Mouse (Mus musculus) testis, adult 2 months (tissue): ENCODE measurements around the gene Gm20388. TPM values are rescaled to one million over a fixed set of nuclear protein-coding genes. Genes with fewer than 3 reads are reported as not detected.

Experiments used
- H3K27ac ChIP-seq: fragments of 200-500 bp; 2 replicates; pipeline ENCODE4 v1.5.1; 2012; ENCODE audit warnings: low read depth, low read length; ENCODE audit not compliant: control insufficient read depth, insufficient read depth
- H3K27me3 ChIP-seq: fragments of 200-500 bp; 2 replicates; pipeline ENCODE4 v1.6.1; 2012; ENCODE audit warnings: mild to moderate bottlenecking, low read length, moderate library complexity; ENCODE audit not compliant: control insufficient read depth, insufficient read depth
- H3K36me3 ChIP-seq: fragments of 200-500 bp; 2 replicates; pipeline ENCODE4 v1.6.1; 2012; ENCODE audit warnings: mild to moderate bottlenecking, low read length; ENCODE audit not compliant: control insufficient read depth, insufficient read depth
- H3K4me1 ChIP-seq: fragments of 200-500 bp; 2 replicates; pipeline ENCODE4 v1.6.1; 2012; ENCODE audit warnings: low read length; ENCODE audit not compliant: control insufficient read depth, insufficient read depth
- H3K4me3 ChIP-seq: fragments of 200-500 bp; 2 replicates; pipeline ENCODE4 v1.5.1; 2012; ENCODE audit warnings: low read depth, mild to moderate bottlenecking, low read length, moderate library complexity, mixed read lengths; ENCODE audit not compliant: control insufficient read depth
- CTCF ChIP-seq: fragments of 200-500 bp; IDR thresholded peaks from 2 replicates; pipeline ENCODE4 v1.5.1; 2012; ENCODE audit warnings: low read depth, mild to moderate bottlenecking, inconsistent platforms, low read length, moderate library complexity; ENCODE audit not compliant: control insufficient read depth, insufficient read depth, insufficient replicate concordance
- POLR2A ChIP-seq: fragments of 200-500 bp; IDR thresholded peaks from 2 replicates; pipeline ENCODE4 v1.6.1; 2012; ENCODE audit warnings: low read depth, mild to moderate bottlenecking, inconsistent platforms, low read length, moderate library complexity; ENCODE audit not compliant: control insufficient read depth
- polyA plus RNA-seq: library from polyadenylated mRNA; depleted of rRNA; stranded (reverse); fragments of >200 nt; gene quantifications from 2 replicates; pipeline ENCODE4 v1.2.3, GENCODE M21; 2012

Gene Gm20388
- polyA plus RNA-seq, 1 experiment = 5.6 TPM

DNA sequence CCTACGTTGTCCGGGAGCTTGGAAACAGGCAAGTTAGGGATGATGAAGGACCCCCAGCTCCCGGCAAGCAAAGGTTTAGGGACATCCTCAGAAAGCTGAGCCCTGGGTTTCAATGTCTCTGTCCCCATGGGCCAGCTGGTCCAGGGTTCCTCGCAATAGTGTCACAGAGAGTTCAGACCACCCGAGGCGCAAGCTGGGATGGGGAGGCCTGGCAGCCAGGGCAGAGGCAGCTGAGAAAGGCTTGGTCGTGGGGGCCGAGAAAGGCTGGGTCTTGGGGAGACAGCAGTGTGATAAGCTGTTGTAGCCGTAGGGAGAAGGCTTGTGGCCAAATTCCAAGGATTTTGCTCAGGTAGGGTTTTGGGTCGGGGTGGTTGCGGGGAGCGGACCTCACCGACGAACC lies 949.2 kb downstream of the Gm20388 start:
- no peaks in the 10 kb centered on the region for H3K36me3 ChIP-seq
- no peaks in the 10 kb centered on the region for H3K27me3 ChIP-seq
- no peak overlapping the region for H3K27ac ChIP-seq
- no peak overlapping the region for H3K4me3 ChIP-seq
- no peak for TF ChIP-seq CTCF
- no peak for TF ChIP-seq POLR2A
- H3K4me1 ChIP-seq = peaks cover 7% of the 10 kb centered on the region; the same call in 1 of the 2 replicates

DNA sequence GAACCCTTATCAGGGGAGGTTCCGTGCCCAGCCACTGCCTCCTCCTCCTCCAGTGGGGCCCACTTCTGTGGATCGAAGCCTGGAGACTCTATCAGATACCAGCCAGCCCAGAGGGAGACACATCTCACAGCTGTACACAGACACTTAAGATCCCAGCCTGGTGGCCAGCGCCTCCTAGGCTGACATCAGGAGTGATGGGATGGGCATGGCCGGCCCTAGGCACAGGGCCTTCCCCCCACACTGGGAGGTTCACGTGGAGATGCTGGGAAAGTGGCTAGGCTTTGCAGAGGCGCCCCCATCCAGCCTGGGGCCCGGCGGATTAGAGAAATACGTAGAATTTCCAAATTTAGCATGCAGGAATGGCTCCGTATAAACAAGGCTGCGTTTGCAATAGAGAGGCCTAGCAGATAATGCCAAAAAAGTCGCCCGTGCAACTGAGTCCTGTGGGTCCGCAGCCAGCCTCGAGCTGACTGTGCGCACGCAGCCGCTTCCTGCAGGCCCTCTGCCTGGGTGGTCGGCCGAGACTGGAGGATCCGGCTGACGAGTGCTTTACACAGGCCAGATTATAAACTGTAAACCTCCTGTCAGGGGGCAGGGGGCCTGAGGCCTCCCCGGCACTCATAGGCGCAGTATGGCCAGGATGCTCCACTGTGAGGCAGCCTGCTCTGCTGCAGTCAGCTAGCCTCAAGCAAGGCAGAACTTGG lies 949.9 kb downstream of the Gm20388 start:
- no peaks in the 10 kb centered on the region for H3K36me3 ChIP-seq
- H3K4me1 ChIP-seq = peaks cover 7% of the 10 kb centered on the region; the same call in 1 of the 2 replicates
- no peaks in the 10 kb centered on the region for H3K27me3 ChIP-seq
- no peak for TF ChIP-seq CTCF
- no peak for TF ChIP-seq POLR2A
- H3K4me3 ChIP-seq = no peak overlapping the region
- H3K27ac ChIP-seq = no peak overlapping the region

DNA sequence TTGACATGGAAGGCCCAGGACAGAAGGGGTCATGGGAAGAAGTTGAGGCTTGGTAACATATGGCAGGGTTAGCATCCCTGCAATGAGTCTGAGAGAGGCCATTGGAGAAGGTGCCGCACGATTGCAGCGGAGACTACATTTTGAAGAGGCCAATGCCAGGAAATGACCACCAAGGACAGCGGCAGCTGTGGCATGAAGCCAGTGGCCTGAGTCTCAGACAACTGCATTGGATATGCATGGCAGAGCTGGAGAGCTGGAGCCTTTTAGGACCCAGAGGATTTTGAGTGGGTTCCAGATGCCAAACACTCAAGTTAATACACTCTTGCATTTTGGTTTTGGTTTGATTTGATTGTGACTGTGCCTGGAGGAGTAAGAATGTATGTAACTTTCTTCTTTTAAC lies 953.0 kb downstream of the Gm20388 start:
- Histone ChIP-seq H3K4me1 (peaks cover 7% of the 10 kb centered on the region; the same call in 1 of the 2 replicates), H3K36me3 (no peaks in the 10 kb centered on the region), H3K27ac (no peak overlapping the region), H3K4me3 (no peak overlapping the region), H3K27me3 (no peaks in the 10 kb centered on the region)
- no peak for TF ChIP-seq CTCF
- TF ChIP-seq POLR2A = no peak

DNA sequence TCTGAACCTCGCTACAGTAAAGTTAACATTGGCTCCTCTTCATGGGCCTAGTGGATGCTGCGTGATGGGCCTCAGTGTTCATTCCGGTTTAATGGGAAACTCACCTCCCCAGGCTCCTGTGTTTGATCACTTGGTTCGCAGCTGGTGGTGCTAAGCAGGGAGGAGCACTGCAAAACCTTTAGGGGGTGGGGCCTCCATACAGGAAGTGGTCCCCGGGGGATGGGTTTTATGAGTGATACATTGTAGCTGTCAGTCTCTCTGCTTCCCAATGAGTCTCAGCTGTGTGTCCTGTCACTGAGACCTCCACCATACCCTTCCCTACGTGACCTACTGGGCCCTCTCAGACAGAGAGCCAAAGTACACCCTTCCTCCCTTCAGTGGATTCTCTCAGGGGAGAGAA lies 956.7 kb downstream of the Gm20388 start:
- no peak for TF ChIP-seq POLR2A
- no peak for TF ChIP-seq CTCF
- peaks cover 2% of the 10 kb centered on the region; the same call in 1 of the 2 replicates for H3K4me1 ChIP-seq
- no peaks in the 10 kb centered on the region for H3K36me3 ChIP-seq
- H3K27me3 ChIP-seq = no peaks in the 10 kb centered on the region
- no peak overlapping the region for H3K27ac ChIP-seq
- no peak overlapping the region for H3K4me3 ChIP-seq

DNA sequence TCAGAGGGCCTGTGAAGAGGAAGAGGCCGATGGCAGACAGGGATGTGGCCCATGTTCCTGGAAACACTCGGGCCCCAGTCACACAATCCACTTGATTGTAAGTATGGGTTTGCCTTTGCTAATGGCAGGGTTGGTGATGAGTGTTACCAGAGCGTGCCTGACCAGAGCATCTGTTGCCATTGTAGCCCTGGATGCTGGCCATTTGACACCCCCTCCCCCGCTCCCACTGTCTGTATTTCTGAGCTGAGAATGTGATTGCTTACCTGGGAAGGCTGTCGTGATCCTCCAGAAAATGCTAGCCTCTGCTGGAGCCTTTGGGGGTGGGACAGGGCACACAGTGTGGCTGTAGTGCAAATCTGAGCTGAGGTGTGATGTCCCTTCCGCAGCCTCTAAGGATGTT lies 962.0 kb downstream of the Gm20388 start:
- Histone ChIP-seq H3K4me1 (no peaks in the 10 kb centered on the region; the same call in 1 of the 2 replicates), H3K36me3 (no peaks in the 10 kb centered on the region), H3K4me3 (no peak overlapping the region), H3K27me3 (no peaks in the 10 kb centered on the region), H3K27ac (no peak overlapping the region)
- TF ChIP-seq POLR2A (no peak), CTCF (no peak)

DNA sequence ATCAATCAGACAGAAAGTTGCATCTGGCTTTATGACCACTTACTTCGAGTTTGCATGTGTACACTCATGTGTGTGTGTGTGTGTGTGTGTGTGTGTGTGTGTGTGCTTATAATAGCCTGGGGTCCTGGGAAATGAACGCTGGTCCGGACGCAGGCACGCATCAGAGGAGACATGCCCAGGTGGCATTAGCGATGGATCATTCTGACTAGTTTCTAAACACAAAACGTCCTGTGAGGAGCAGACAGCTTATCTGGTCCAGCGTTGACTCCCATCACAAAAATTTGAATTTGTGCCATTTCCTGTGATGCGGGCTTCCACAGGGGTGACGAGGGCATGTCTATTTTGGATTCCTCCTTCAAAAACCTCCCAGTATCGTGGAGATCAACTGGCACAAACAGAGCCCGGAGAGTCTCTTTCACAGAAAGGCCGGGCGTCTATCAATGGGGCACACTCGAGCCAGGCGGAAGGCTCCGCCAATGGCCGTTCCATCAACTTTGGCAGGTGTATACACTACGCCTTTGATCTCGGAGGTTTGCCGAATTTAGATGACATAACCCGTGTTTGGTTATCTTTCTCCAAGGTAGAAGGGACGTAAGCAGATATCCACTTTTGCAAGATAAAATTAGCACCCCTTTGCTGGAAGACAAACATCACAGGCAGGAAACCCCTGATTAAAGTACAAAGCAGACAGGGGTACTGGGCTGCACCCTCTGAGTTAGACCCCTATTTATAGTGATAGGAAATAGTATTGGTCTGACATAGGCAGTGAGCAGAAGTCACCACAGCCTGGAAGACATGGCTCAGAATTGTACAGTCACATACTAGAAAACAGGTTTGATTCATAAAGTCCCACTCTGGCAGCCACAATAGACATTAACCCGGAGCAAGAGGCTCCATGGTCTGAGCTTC lies 965.6 kb downstream of the Gm20388 start:
- Histone ChIP-seq H3K27ac (no peak overlapping the region), H3K4me3 (no peak overlapping the region), H3K36me3 (no peaks in the 10 kb centered on the region), H3K27me3 (no peaks in the 10 kb centered on the region), H3K4me1 (no peaks in the 10 kb centered on the region)
- TF ChIP-seq POLR2A (no peak), CTCF (no peak)

DNA sequence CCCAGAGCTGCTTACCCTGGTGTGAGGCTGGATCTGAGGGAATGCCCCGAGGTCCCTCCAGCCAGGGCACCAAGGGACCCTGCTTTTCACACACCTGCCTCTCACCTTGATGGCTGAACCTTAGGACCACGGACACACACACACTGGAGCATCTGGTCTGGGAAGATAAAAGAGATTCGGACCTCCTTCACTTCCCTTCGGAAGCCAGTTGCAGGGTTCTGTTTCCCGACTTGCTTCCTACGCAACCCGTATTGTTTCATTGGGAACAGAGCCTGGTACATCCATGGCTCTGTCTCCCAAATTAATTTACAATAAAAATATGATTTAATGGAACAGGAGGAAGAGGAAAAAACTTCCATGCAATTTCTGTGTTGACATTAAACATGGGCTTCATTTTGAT lies 966.4 kb downstream of the Gm20388 start:
- no peaks in the 10 kb centered on the region for H3K36me3 ChIP-seq
- H3K27ac ChIP-seq = no peak overlapping the region
- no peak overlapping the region for H3K4me3 ChIP-seq
- H3K27me3 ChIP-seq = no peaks in the 10 kb centered on the region
- TF ChIP-seq CTCF (no peak), POLR2A (no peak)
- no peaks in the 10 kb centered on the region for H3K4me1 ChIP-seq
